Mouse (Mus musculus): ENCODE results near the gene Samt2.
"Not testable (repeated sequence)": the region's sequence is repeated elsewhere in the genome, so short reads cannot be mapped to it uniquely, and the experiment has no call there.

The Samt2 gene

DNA sequence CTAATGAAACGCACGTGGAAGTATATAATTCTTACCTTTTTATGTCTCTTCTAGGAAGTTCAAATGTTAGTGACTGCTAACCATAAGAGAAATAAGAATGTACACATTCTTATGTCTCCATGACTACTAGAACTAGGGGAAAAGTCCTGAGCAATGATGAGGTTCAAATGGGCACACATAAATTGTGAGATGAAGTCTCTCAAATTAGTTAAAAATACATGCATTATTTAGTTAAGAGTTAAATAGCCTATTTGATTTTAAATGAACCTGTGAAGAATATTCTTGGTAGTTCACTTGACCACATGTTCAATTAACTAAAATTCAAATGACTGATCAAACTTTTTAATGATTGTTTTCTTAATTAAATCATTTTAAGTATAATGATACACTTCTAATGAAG, at the start of gene Samt2:
Gene Samt2, minus strand, starts transcription at position 101 of the 400 bp plus-strand sequence.
- DNase-seq: not testable (repeated sequence)

Data from kidney, postnatal 36 days (tissue).